Mouse (Mus musculus) gastrocnemius, postnatal 10 days (tissue): ENCODE results near the gene Hlcs. TPM values are rescaled to one million over a fixed set of nuclear protein-coding genes. Genes with fewer than 3 reads are reported as not detected.
"Not testable (repeated sequence)": the region's sequence is repeated elsewhere in the genome, so short reads cannot be mapped to it uniquely, and the experiment has no call there.

Experiments
- DNase-seq: peaks from one replicate; pipeline ENCODE4 v3.0.0; 2021; ENCODE audit warnings: mixed read lengths
- long read RNA-seq, 2 experiments: library from polyadenylated mRNA; stranded (forward); transcript quantifications; one replicate each; pipeline ENCODE4 v2.0.0; 2021
- total RNA-seq, 2 experiments: library from RNA; stranded (reverse); gene quantifications; 2 replicates each; pipeline ENCODE4 v1.2.3; 2021

The Hlcs gene
- 1 to 10 TPM; 7.0 to 7.7 TPM for total RNA-seq
- long read RNA-seq, experiment 1, full-length matches to known transcripts: 2 of 14 reads
- long read RNA-seq, experiment 1, partial matches to known transcripts: 4 of 14 reads
- long read RNA-seq, experiment 1, other reads (novel, unspliced or antisense): 8 of 14 reads
- long read RNA-seq, experiment 2, full-length matches to known transcripts: 2 of 6 reads
- long read RNA-seq, experiment 2, partial matches to known transcripts: 2 of 6 reads
- long read RNA-seq, experiment 2, other reads (novel, unspliced or antisense): 2 of 6 reads

- peak; percentile 99 for DNase-seq
These were observed at the start of gene Hlcs for GRCm38 (mm10) chr16:94313229-94314030. TSS of gene Hlcs (minus strand) at chr16:94313571.

DNA sequence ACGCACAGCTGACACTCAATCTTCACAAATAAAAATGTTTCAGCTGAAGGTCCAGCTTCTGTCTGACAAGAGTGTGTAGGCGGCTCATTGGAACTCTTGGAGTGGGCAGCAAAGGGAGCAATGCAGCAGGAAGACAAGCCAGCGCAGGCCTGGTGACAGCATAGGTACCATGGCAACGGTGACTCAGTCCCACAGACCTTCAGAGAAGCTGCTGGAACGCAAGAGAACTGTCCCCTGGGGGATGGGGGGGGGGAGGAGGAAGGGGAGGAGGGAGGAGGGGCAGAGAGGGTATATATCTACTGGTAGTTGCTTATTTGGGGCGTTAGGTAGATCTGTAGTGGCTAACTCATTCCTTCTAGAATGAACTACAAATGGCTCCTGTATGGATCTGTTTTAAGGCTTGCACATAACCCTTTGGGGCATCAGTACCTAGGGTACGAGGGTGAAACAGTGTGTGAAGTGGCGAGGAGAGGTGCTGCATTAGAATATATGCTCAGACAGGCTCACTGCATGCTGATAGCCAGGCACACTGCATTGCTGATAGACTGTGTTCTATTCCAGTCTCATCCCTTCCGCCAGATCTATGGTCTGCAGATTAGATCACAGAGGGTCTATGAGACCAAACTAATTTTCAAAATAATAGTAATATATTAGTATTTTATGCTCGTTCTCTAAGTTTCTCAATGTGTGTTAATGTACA lies 49.0 kb upstream of the Hlcs start:
- peak; percentile 37 for DNase-seq

GRCm38 (mm10) chr16:94360578-94361350 lies 47.4 kb upstream of the Hlcs start:
- DNase-seq: no peak

GRCm38 (mm10) chr16:94358091-94358490 lies 44.7 kb upstream of the Hlcs start:
- DNase-seq: no peak

DNA sequence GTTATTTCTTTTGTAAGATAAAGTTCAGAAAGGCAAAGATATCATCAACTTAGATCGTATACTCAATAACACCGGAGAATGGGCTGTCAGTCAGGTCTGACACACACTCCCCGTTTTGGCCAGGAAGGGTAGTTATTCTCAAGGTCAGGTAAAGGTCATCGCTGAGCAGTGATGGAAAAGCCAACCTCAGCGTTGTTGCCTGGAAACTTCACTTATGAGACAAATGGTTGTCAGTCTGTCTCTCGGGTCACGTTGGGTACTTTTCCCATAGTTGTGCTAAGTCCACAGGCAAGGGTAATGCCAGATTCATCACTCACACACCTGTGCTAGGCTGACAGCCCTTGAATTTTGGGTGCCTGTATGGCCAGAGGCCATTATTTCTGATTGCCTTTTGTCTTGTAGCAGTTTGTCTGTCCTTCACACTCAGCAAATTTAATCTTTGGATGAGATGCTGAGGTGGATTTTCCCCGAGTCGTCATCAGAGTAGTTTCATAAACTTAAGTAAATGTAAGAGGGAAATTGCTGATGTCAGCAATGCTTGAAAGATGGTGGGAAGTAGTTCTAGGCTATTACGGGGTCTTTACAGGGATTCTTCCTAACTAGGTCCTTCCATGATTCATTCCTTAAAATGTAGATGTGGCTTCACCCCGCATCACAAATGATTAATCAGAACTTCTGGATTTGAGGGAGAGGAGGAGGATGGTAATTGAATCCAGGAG lies 43.6 kb upstream of the Hlcs start:
- no peak for DNase-seq

GRCm38 (mm10) chr16:94356046-94356445 lies 42.7 kb upstream of the Hlcs start:
- DNase-seq: no peak

DNA sequence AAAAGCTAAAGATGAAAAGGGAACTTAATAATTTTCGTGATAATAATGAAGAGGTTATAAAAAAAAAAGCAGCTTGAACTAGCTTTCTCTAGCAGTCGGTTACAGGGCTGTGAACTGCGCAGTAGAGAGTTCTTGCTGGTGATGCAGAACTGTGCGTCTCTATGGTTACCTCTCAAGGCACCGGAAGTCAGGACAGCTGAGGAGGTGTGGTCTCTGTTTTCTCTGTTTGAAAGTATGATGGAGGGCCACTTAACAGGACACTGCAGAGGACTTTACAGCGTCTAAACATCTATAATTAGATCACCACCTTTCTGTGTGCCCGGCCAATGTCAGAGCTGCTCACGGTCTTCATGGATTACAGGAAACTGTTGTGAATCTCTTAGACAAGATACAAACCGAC lies 41.1 kb upstream of the Hlcs start:
- DNase-seq: no peak

DNA sequence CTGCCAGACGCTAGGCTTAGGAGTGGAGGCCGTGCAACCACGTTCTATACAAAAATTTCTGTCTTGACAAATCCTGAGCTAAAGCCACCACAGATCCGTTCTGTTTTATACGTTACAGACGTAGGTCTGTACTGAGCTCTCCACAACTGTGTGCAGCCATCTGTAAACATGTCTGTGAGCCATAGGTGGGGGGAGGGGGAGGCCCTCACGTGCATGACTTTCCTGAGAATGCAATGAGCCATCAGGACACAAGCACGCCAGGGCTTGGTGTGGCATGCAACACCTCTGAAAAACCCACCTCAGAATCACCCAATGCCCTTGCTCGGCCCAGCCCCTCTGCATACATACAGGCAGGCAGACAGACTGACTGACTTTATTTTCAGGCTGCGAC lies 36.9 kb upstream of the Hlcs start:
- DNase-seq: no peak

DNA sequence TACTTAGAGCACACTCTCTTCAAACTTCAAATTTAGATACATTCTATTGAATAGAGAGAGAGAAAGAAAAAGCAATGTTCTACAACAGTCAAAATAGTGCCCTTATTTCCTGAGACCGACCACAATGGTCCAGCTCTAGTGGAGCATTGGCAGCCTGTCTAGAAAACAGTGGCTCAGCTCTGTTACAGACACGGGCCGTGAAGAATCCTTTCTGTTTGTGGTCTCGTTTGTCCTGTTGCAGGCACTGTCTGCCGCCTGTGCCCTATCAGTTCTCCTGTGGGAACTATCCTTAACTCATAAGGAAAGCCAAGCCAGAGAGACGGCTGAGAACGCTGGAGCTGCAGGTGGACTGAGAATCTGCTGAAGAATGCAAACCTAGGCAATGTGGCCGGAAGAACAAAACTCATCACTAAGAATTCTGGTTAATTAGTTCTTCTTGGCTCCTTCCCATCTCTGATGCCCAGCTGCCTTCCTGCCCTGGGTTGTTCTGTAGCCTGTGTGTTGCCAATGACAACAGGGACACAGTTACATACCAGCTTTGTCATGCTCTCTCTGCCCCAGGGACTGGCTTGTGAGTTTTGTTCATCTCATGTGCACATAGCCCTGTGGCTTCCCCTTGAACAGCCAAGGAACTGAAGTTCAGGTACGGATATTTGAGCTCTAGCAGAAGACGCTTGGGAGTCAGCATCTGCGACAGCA lies 36.4 kb upstream of the Hlcs start:
- no peak for DNase-seq

DNA sequence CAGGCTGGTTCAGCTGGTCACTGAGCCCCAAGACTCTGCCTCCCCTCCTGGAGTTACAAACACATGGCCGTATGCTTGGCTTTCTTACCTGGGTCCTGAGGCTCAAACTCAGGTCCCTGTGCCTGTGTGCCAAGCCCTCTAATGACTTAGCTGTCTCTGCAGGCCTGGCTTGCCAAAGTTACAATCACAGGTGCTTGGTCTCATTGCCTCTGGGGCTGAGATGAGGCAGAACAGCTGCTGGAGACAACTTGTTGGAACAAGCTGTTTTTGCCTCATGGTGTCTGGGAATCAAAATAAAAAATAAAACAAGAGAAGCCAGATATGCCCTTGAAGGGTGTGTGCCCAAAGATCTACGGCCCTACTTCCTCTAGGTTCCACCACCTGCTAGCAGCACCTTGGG lies 35.4 kb upstream of the Hlcs start:
- DNase-seq: no peak

DNA sequence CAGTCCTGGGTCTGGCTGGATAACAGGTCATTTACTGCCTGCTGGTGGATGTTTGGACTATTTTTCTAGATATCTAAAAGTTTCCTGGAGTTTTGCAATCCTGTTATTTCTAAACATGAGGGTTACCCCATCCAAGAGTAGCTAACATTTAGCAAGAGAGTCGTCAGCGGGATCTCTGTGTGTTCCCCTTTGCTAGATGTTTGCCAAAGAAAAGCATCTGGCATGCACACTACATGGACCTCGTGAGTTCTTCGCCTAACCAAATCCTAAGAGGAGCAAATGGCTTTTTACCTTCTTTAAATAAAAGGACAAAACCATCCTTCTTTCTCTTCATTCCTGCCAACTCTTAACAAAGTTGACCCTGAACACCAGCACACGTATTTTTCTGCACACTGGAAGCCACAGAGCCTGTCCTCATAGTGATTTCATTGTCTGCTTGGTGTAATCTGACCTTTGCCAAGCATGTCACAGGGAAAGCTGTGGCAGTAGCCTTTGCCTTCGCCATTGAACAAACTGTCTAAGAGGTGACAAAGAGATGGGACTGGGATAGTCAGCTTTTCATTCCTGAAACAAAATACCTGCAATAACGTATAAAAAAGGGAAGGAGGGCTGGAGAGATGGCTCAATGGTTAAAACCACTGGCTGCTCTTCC lies 33.8 kb upstream of the Hlcs start:
- DNase-seq: no peak

DNA sequence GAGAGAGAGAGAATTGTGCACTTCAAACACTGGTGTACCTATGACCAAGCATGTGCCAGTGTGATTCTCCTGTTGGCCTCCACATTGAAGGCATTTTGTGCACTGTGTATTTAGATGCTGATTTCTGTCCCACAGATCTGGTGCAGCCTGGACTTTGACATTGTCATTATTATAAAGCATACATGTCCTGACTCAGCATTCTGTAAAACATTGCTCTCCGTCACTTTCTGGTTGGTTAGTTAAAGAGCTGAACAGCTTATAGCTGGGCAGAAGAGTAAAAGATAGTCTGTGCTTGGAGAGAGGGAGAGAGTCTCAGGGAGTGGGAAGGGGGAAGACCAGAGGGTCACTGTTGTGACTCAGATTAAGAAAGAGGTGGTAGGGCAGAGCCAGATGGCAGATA lies 32.4 kb upstream of the Hlcs start:
- DNase-seq: no peak

- DNase-seq: not testable (repeated sequence)
These were observed 26.1 kb upstream of the Hlcs start for GRCm38 (mm10) chr16:94339164-94340160.

DNA sequence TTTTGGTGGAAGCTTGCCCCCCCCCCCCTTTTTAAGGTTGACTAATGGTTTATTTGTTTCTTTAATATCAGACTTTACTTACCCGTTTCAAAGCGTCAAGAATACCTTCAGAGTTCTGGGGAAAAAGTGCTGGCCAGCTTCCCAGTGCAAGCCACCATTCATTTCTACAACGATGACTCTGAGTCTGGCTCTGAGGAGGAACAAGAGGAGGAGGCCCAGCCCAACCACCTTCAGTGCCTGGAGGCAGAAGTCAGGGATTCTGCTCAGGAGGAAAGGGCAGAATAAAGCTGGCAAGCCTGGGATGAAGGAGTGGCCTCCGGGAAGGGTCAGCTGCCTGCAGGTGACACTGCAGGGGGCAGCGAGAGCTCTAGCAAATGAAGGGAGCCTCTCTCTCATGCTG lies 22.3 kb upstream of the Hlcs start:
- no peak for DNase-seq

- DNase-seq: peak; percentile 68
These were observed 18.5 kb upstream of the Hlcs start for GRCm38 (mm10) chr16:94331886-94332252.

GRCm38 (mm10) chr16:94331233-94331885 lies 18.0 kb upstream of the Hlcs start:
- DNase-seq: no peak

DNA sequence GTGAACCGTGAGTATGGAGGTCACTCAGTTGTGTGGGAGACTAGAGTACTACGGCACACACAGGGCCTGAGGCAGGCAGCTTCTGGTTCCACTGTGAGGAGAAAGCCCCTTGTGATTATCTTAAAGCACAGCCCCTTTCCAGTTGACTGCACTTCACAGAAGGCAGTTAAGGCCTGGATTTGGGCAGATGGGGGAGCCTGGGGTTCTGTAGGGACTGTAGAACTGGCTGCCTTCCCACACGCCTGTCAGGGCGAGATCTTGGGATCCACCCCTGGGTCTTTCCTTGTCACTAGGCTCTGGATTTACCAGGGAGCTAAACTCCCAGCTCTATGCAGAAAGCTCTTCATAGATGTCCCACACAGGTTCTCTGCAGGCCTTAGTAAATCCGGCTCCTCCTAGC lies 17.1 kb upstream of the Hlcs start:
- DNase-seq: no peak
